Mouse (Mus musculus): ENCODE measurements at regions not wholly inside any gene's neighbourhood (a gene's known extent, or its start where the extent isn't known, plus 50 kb on each side); places are given as distances from the start of the nearest gene placed in this dataset.
"Not testable (repeated sequence)": the region's sequence is repeated elsewhere in the genome, so short reads cannot be mapped to it uniquely, and the experiment has no call there.

- DNase-seq (ENCODE audit: low spot score in 2 of 2): no peak
Observed at GRCm38 (mm10) chr11:23079936-23080794, 72.8 kb downstream of the Fam161a start.

GRCm38 (mm10) chr11:23081616-23082015, 74.3 kb downstream of the Fam161a start:
- no peak for DNase-seq (ENCODE audit: low spot score in 2 of 2)

- not testable (repeated sequence) for DNase-seq (ENCODE audit: low spot score in 2 of 2)
Observed at GRCm38 (mm10) chr11:23083811-23084210, 76.5 kb downstream of the Fam161a start.

GRCm38 (mm10) chr11:23095287-23095686, 88.0 kb downstream of the Fam161a start:
- no peak for DNase-seq (ENCODE audit: low spot score in 2 of 2)

- not testable (repeated sequence) for DNase-seq (ENCODE audit: low spot score in 2 of 2)
Observed at GRCm38 (mm10) chr11:23095723-23096122, 88.4 kb downstream of the Fam161a start.

- no peak for DNase-seq (ENCODE audit: low spot score in 2 of 2)
Observed at GRCm38 (mm10) chr11:23096451-23097222, 89.3 kb downstream of the Fam161a start.

GRCm38 (mm10) chr11:23097223-23097490, 89.8 kb downstream of the Fam161a start:
- no peak for DNase-seq (ENCODE audit: low spot score in 2 of 2)

GRCm38 (mm10) chr11:23114636-23115035, 107.3 kb downstream of the Fam161a start:
- DNase-seq (ENCODE audit: low spot score in 2 of 2): no peak

- DNase-seq (ENCODE audit: low spot score in 2 of 2): no peak
Observed at GRCm38 (mm10) chr11:23120533-23121210, 113.3 kb downstream of the Fam161a start.

GRCm38 (mm10) chr11:23124198-23124951, 117.0 kb downstream of the Fam161a start:
- DNase-seq (ENCODE audit: low spot score in 2 of 2): peak in 1 of 2 experiments; percentile 13

- DNase-seq (ENCODE audit: low spot score in 2 of 2): no peak
Observed at GRCm38 (mm10) chr11:23131122-23131521, 123.8 kb downstream of the Fam161a start.

- no peak for DNase-seq (ENCODE audit: low spot score in 2 of 2)
Observed at GRCm38 (mm10) chr11:23131632-23132031, 124.2 kb upstream of the Xpo1 start.

GRCm38 (mm10) chr11:23140429-23141099, 115.3 kb upstream of the Xpo1 start:
- DNase-seq (ENCODE audit: low spot score in 2 of 2): no peak

- DNase-seq (ENCODE audit: low spot score in 2 of 2): no peak
Observed at GRCm38 (mm10) chr11:23141100-23141837, 114.6 kb upstream of the Xpo1 start.

GRCm38 (mm10) chr11:23148048-23148596, 107.7 kb upstream of the Xpo1 start:
- DNase-seq (ENCODE audit: low spot score in 2 of 2): no peak

- no peak for DNase-seq (ENCODE audit: low spot score in 2 of 2)
Observed at GRCm38 (mm10) chr11:23149556-23150244, 106.1 kb upstream of the Xpo1 start.

GRCm38 (mm10) chr11:23154851-23155250, 101.0 kb upstream of the Xpo1 start:
- no peak for DNase-seq (ENCODE audit: low spot score in 2 of 2)

- no peak for DNase-seq (ENCODE audit: low spot score in 2 of 2)
Observed at GRCm38 (mm10) chr11:23168546-23169218, 87.2 kb upstream of the Xpo1 start.

Data from gastrocnemius, postnatal 4 days (tissue).